Mouse (Mus musculus): Measurements from ENCODE around the gene Nufip1. TPM values are rescaled to one million over a fixed set of nuclear protein-coding genes. Genes with fewer than 3 reads are reported as not detected.
"Not testable (repeated sequence)": the region's sequence is repeated elsewhere in the genome, so short reads cannot be mapped to it uniquely, and the experiment has no call there.

Gene Nufip1
- polyA plus RNA-seq, 1 experiment from 2014 or later, result 10.0 TPM

DNA sequence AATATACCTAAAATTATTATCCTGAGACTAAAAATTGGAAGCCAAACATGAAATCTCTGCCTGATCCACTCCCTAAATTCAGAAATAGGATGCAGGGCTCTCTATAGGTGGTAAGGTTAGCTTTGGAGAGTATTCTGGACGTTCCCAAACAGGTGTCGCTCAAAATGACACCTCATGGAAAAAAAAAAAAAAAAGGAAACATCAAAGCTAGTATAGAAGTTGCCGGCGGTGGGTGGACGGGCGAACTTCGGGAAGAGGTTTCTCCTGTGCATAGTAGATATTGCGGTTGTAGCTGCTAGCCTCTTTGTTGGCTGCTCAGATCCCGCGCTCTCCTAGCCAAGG is 41.1 kb downstream of the Nufip1 start:
- no peak overlapping the region for H3K27ac ChIP-seq
- 3% methylated on average over 10 of the region's 10 CpGs for WGBS (ENCODE audit: missing documents)
- no peaks in the 10 kb centered on the region for H3K36me3 ChIP-seq (ENCODE audit: inconsistent target)
- no peaks in the 10 kb centered on the region for H3K79me2 ChIP-seq (ENCODE audit: inconsistent target)
- peak overlapping the region; percentile 74 for H3K4me3 ChIP-seq (ENCODE audit: inconsistent target)

DNA sequence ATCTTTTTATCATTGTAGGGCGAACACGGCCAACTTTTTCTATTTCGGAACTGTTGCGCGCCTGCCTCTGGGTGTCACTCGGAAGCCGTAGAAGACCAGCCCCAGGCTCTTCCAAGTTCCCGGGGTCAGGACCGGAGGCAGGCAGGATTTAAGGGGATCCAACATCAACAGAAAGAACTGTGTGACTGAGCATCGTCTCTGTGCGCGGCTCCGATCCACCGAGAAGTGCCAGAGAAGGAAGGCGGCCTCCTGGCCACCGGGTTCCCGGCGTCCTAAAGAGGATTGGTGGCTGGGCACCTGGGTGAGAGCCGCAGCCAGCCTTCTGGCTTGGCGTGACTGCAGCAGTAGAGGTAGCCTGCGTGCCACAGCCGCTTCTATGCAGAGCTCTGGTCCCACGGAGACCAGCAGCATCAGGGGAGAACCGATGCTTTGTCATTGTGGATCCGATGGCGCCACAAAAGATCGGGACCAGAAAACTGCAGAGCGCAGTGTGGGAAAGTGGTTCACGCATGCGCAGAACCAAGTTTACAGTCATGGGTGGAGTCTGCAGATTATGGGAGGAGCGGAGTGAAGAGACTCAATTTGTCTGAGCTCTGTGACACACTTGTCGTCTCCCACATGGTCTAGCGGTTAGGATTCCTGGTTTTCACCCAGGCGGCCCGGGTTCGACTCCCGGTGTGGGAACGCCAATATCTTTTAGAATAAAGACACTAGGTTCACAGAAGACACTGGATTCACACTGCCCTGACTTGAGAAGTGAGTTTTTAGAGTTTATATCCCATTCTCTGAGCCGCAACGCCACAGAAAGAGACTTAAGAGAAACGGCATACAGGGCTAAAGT is 41.7 kb downstream of the Nufip1 start:
- Histone ChIP-seq H3K36me3 (ENCODE audit: inconsistent target) (no peaks in the 10 kb centered on the region), H3K27ac (peak overlapping the region; percentile 46), H3K79me2 (ENCODE audit: inconsistent target) (no peaks in the 10 kb centered on the region), H3K4me3 (ENCODE audit: inconsistent target) (peak overlapping the region; percentile 74)
- WGBS (ENCODE audit: missing documents), result under 1% methylated on average over 41 of the region's 41 CpGs

DNA sequence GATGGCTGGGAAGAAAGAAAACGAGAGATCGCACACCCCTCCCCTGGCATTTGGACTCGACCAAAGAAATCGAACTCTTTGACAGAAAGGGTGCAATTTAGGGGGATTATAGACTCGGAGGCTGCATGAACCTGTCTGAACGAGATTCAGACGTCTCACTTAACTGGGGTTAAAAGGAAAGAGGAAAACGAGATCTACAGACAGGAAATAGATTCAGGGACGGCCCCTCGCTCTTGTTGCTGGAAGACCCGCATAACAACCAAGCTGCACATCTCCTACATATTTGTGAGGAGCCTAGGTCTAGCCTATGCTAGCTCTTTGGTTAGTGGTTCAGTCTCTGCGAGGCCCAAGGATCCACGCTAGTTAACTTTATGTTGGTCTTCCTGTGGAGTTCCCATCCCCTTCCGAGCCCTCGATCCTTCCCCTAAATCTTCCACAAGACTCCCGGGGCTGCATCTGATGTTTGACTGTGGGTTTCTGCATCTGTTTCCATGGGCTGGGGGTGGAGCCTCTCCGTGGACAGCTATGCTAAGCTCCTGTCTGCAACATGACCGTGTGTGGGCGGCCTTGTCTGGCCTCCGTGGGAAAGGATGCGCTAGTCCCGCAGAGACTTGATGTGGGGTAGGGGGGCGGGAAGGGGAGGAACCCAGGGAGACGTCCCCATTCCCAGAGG is 42.4 kb downstream of the Nufip1 start:
- Histone ChIP-seq H3K4me3 (ENCODE audit: inconsistent target) (peak overlapping the region; percentile 74; the same call in 1 of the 2 replicates), H3K27ac (no peak overlapping the region), H3K36me3 (ENCODE audit: inconsistent target) (no peaks in the 10 kb centered on the region), H3K79me2 (ENCODE audit: inconsistent target) (no peaks in the 10 kb centered on the region)
- WGBS (ENCODE audit: missing documents), result 41% methylated on average over 24 of the region's 24 CpGs

- no peak overlapping the region for H3K27ac ChIP-seq
- no peaks in the 10 kb centered on the region for H3K36me3 ChIP-seq (ENCODE audit: inconsistent target)
- 65% methylated on average over 5 of the region's 6 CpGs for WGBS (ENCODE audit: missing documents)
- no peaks in the 10 kb centered on the region for H3K79me2 ChIP-seq (ENCODE audit: inconsistent target)
- no peak overlapping the region for H3K4me3 ChIP-seq (ENCODE audit: inconsistent target)
Observed at GRCm38 (mm10) chr14:76153828-76154227, 43.1 kb downstream of the Nufip1 start.

DNA sequence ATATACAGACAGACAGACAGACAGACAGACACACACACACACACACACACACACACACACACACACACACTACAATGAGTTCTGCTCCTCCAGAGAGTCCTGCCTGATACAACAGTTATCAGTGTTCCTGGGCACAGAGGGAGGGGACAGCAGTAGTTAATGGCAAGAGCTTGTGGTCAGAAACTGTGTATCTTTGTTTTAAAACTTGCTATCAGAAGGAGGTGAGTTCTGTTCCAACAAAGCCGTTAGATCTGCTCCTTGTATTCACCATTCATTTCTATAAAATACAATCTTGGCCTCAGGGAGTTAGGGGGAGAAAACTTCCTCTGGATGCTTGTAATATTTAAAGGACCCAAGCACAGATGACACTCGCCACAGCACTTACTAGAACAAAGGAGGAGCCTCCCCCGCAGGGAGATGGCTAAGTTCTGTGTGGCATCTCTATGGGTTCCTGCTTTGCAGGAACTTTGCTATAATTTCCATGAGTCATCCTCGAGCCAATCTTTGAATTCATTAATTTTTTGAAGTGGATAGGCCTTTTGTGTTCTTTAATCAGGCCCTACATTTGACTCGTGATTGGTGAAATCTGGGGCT is 47.6 kb downstream of the Nufip1 start:
- Histone ChIP-seq H3K79me2 (ENCODE audit: inconsistent target) (no peaks in the 10 kb centered on the region), H3K4me3 (ENCODE audit: inconsistent target) (no peak overlapping the region), H3K27ac (no peak overlapping the region), H3K36me3 (ENCODE audit: inconsistent target) (no peaks in the 10 kb centered on the region)
- 79% methylated on average over 5 of the region's 5 CpGs for WGBS (ENCODE audit: missing documents)

- not testable (repeated sequence) for H3K27ac ChIP-seq; H3K79me2 ChIP-seq (ENCODE audit: inconsistent target); H3K4me3 ChIP-seq (ENCODE audit: inconsistent target); H3K36me3 ChIP-seq (ENCODE audit: inconsistent target)
- 81% methylated on average over 3 of the region's 6 CpGs for WGBS (ENCODE audit: missing documents)
Observed at GRCm38 (mm10) chr14:76160580-76160979, 49.9 kb downstream of the Nufip1 start.

DNA sequence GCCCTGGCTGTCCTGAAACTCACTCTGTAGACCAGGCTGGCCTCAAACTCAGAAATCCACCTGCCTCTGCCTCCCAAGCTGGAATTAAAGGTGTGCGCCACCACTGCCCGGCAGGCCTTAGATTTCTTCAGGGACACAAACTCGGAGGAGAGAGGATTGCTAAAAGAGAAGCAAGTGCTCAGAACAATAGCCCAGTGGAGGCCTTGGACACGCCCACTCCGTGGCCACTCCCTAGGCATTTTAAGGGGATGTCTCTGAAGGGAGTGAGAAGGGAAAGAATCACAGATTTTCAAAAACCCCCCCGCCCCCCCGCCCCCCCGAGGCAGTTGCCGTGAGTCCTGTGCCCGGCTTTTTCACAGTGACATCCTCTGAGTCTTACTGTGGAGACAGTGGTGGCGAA is 53.5 kb downstream of the Nufip1 start:
- Histone ChIP-seq H3K27ac (no peak overlapping the region), H3K79me2 (ENCODE audit: inconsistent target) (no peaks in the 10 kb centered on the region), H3K36me3 (ENCODE audit: inconsistent target) (no peaks in the 10 kb centered on the region), H3K4me3 (ENCODE audit: inconsistent target) (no peak overlapping the region)
- 55% methylated on average over 11 of the region's 11 CpGs for WGBS (ENCODE audit: missing documents)

DNA sequence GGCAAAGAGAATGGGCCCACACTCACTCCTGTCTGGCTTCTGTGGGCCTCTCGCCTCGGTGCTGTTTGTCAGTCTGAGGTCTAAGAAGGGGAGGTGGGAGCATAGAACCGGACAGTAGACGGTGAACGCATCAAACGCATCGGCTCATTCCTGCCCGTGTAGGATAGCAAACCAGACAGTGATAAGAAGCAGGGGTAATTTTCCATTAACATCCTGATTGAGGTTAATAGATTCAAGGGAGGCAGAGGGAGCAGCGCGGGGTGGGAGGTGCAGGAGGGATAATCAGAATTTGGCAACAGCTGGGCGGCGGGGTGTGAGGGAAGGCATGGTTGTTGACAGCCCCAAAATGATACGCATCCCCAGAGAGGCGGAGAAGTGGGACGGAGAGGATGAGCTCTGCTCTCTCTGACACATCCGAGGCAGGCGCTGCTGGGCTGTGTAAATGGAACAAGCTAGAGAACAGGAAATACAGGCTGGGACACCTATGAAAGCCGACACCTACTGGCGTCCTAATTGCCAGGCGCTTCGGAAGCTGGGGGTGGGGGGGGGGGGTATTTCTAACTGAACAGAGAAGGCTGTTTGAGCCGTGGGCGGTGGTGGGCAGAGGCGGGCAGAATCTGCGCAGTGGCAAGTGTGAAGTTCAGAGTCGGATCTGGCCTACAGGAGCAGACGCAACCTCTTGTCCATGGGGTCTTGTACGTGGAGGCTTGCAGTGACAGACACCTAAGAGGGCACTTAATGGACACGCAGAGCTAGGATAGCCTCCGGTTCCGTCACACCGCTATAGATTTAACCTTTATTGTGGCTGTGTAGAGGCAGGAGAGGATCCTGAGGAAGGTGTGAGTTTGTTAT is 54.4 kb downstream of the Nufip1 start:
- Histone ChIP-seq H3K36me3 (ENCODE audit: inconsistent target) (no peaks in the 10 kb centered on the region), H3K27ac (no peak overlapping the region), H3K4me3 (ENCODE audit: inconsistent target) (no peak overlapping the region), H3K79me2 (ENCODE audit: inconsistent target) (no peaks in the 10 kb centered on the region)
- 46% methylated on average over 32 of the region's 32 CpGs for WGBS (ENCODE audit: missing documents)

GRCm38 (mm10) chr14:76169876-76170466 is 59.3 kb downstream of the Nufip1 start:
- Histone ChIP-seq H3K36me3 (ENCODE audit: inconsistent target) (no peaks in the 10 kb centered on the region), H3K79me2 (ENCODE audit: inconsistent target) (no peaks in the 10 kb centered on the region), H3K4me3 (ENCODE audit: inconsistent target) (no peak overlapping the region), H3K27ac (no peak overlapping the region)
- 84% methylated on average over 11 of the region's 11 CpGs for WGBS (ENCODE audit: missing documents)

DNA sequence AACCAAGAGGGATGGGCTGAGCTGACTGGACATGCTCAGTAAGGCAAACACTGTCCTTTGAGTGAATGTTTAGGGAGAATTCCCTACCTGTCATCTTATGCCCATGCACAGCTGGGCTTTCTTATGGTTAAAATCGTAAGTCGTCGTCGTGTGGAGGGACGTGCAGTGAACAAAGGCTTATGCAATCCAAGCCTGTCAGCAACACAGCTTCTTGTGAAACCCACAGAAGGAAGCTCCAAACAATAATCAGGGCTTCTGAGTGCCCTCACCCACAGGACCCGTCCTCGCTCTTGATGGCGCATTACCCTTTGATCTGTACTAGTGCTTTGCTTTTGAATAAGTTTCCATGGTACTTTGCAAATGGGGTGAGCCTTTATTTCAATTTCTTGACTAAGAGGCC is 60.6 kb downstream of the Nufip1 start:
- no peaks in the 10 kb centered on the region for H3K79me2 ChIP-seq (ENCODE audit: inconsistent target)
- no peaks in the 10 kb centered on the region for H3K36me3 ChIP-seq (ENCODE audit: inconsistent target)
- no peak overlapping the region for H3K4me3 ChIP-seq (ENCODE audit: inconsistent target)
- H3K27ac ChIP-seq, result no peak overlapping the region
- 18% methylated on average over 8 of the region's 8 CpGs for WGBS (ENCODE audit: missing documents)

GRCm38 (mm10) chr14:76174328-76174727 is 63.6 kb downstream of the Nufip1 start:
- no peak overlapping the region for H3K27ac ChIP-seq
- WGBS (ENCODE audit: missing documents), result 75% methylated on average over 7 of the region's 7 CpGs
- no peak overlapping the region for H3K4me3 ChIP-seq (ENCODE audit: inconsistent target)
- no peaks in the 10 kb centered on the region for H3K79me2 ChIP-seq (ENCODE audit: inconsistent target)
- no peaks in the 10 kb centered on the region for H3K36me3 ChIP-seq (ENCODE audit: inconsistent target)

GRCm38 (mm10) chr14:76175808-76176207 is 65.1 kb downstream of the Nufip1 start:
- H3K36me3 ChIP-seq (ENCODE audit: inconsistent target), result no peaks in the 10 kb centered on the region
- H3K27ac ChIP-seq, result no peak overlapping the region
- 92% methylated on average over 5 of the region's 5 CpGs for WGBS (ENCODE audit: missing documents)
- no peaks in the 10 kb centered on the region for H3K79me2 ChIP-seq (ENCODE audit: inconsistent target)
- no peak overlapping the region for H3K4me3 ChIP-seq (ENCODE audit: inconsistent target)

DNA sequence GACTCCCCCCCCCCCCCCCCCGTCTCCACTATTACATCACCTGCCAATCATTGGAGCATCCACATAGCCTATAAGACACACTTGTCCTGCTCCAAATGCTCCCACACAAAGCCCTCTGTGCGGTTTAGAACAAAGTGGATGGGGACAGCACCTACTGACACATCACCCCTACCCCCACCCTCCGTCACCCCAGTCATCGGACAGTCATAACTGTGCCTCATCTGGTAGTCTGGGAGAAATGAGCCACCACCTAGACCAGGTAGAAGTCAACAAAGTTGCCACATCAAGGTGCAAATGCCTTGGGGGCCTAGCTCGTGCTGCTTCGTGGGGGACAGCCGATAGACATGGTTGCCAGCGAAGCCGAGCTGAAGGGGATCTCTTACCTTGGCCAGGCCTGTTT is 66.5 kb downstream of the Nufip1 start:
- WGBS (ENCODE audit: missing documents), result 95% methylated on average over 8 of the region's 9 CpGs
- Histone ChIP-seq H3K36me3 (ENCODE audit: inconsistent target) (no peaks in the 10 kb centered on the region), H3K27ac (no peak overlapping the region)

DNA sequence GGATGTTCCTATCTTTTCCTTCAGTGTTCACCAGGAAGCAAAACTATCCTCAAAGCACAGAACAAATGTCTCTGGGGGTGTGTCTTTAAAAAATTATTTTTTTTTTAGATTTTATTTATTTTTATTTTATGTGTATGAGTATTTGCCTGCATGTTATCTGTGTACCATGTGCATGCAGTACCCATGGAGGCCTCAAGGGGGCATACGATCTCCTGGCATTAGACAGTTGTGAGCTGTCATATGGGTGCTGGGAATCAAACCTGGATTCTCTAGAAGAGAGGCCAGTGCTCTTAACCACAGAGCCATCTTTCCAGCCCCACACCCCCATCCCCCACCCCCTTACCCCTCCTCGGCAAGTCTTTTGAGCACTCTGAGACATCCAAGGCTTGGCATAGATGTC is 67.8 kb downstream of the Nufip1 start:
- Histone ChIP-seq H3K4me3 (ENCODE audit: inconsistent target) (no peak overlapping the region), H3K36me3 (ENCODE audit: inconsistent target) (no peaks in the 10 kb centered on the region), H3K79me2 (ENCODE audit: inconsistent target) (no peaks in the 10 kb centered on the region), H3K27ac (no peak overlapping the region)
- WGBS (ENCODE audit: missing documents), result 92% methylated on average over 2 of the region's 2 CpGs

More for the DNA sequence above, 66.5 kb downstream of the Nufip1 start:
- Histone ChIP-seq H3K79me2 (ENCODE audit: inconsistent target) (no peaks in the 10 kb centered on the region), H3K4me3 (ENCODE audit: inconsistent target) (no peak overlapping the region)
